ENCODE assay signal across 9 mouse cellular contexts in the genomic region with DNA sequence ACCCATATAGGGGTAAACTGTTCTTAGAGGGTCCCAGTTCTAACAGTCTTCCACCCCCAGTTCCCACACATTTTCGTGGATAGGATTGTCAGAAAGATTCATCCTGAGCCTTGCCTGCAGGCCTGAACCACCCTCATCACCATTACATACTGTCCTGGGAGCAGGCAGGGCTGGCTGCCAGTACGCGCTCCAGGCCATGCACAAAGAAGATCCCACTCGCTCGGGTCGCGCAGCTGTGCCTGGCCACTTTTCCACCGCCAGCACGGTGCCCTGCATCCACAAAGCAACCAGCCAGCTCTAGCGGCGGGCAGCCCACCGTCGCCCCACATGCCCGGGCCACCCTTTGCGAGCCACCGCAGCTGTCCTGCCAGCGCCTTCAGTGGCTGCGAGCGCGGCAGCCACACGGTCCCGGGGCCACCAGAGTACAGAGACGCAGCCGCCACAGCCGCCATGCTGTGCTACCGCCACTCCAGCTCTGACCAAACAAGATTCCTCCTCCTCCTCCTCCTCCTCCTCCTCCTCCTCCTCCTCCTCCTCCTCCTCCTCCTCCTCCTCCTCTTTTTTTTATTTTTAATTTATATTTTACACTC. TPM values are rescaled to one million over a fixed set of nuclear protein-coding genes. Genes with fewer than 3 reads are reported as not detected.
DNase-seq lines count a peak whose midpoint lies in the region; ATAC-seq and TF ChIP-seq lines count a peak whose summit lies in the region.
"Had no signal": no experiment of that assay in that cellular context is flagged by ENCODE, and none has a peak within 500 bp of the region (broad histone marks: within the 10 kb centered on the region; RNA-seq: fewer than 3 reads in every experiment).

No protein-coding gene starts in this region.

- no peaks in the 10 kb centered on the region for H3K4me1 ChIP-seq in heart, postnatal 0 days (ENCODE audit: control insufficient read depth, insufficient read depth)
- no peaks in the 10 kb centered on the region for H3K4me1 ChIP-seq in forebrain, embryonic 15.5 days
- no peaks in the 10 kb centered on the region for H3K4me1 ChIP-seq in midbrain, embryonic 10.5 days

- no peak overlapping the region for H3K27ac ChIP-seq in heart, postnatal 0 days (ENCODE audit: low read depth)
- H3K27ac ChIP-seq in forebrain, embryonic 15.5 days (replicated peaks): no peak overlapping the region
- H3K27ac ChIP-seq in midbrain, embryonic 10.5 days (replicated peaks): no peak overlapping the region; the same call in 1 of the 2 replicates
- H3K27ac ChIP-seq: left cerebral cortex, adult 2 months had no signal

- TF ChIP-seq EP300 in heart, postnatal 0 days (IDR thresholded peaks at IDR 0.05; ENCODE audit: low read depth): no peak

- H3K9ac ChIP-seq in heart, postnatal 0 days (replicated peaks; ENCODE audit: low read depth, low read length): no peak overlapping the region
- H3K9ac ChIP-seq in forebrain, embryonic 15.5 days (replicated peaks): no peak overlapping the region

- peak overlapping the region; percentile 27; the same call in 1 of the 2 replicates for H3K4me3 ChIP-seq in heart, postnatal 0 days (ENCODE audit: low read depth, low read length)
- H3K4me3 ChIP-seq in forebrain, embryonic 15.5 days: peak overlapping the region; percentile 25; the same call in 1 of the 2 replicates
- H3K4me3 ChIP-seq in midbrain, embryonic 10.5 days: peak overlapping the region; percentile 37
- H3K4me3 ChIP-seq: left cerebral cortex, adult 2 months had no signal

- H3K27me3 ChIP-seq in heart, postnatal 0 days (ENCODE audit: control insufficient read depth, insufficient read depth, low read length): no peaks in the 10 kb centered on the region
- H3K27me3 ChIP-seq in forebrain, embryonic 15.5 days: no peaks in the 10 kb centered on the region
- peaks cover 95% of the 10 kb centered on the region for H3K27me3 ChIP-seq in midbrain, embryonic 10.5 days (ENCODE audit: low read depth, poor library complexity, severe bottlenecking)

- peak overlapping the region; percentile 46 for H3K4me2 ChIP-seq in heart, postnatal 0 days (ENCODE audit: low read depth, low read length)
- peak overlapping the region; percentile 31 for H3K4me2 ChIP-seq in forebrain, embryonic 15.5 days (replicated peaks)

- H3K36me3 ChIP-seq in heart, postnatal 0 days (replicated peaks; ENCODE audit: control insufficient read depth, insufficient read depth, low read length): no peaks in the 10 kb centered on the region
- H3K36me3 ChIP-seq in forebrain, embryonic 15.5 days: no peaks in the 10 kb centered on the region
- H3K36me3 ChIP-seq in midbrain, embryonic 10.5 days: no peaks in the 10 kb centered on the region

- H3K9me3 ChIP-seq in heart, postnatal 0 days (replicated peaks; ENCODE audit: control insufficient read depth, low read length): no peaks in the 10 kb centered on the region
- no peaks in the 10 kb centered on the region for H3K9me3 ChIP-seq in forebrain, embryonic 15.5 days
- H3K9me3 ChIP-seq in midbrain, embryonic 10.5 days (replicated peaks): no peaks in the 10 kb centered on the region

- TF ChIP-seq CTCF in heart, postnatal 0 days (IDR thresholded peaks at IDR 0.05; ENCODE audit: low read depth): no peak

- no peak for ATAC-seq in heart, postnatal 0 days (ENCODE audit: insufficient read depth, low read depth)
- ATAC-seq in forebrain, embryonic 15.5 days (replicated peaks): peak; percentile 53

- intact Hi-C loops in heart, postnatal 25 days (cut with DNase I): no loop called here

- WGBS in heart, postnatal 0 days: 34% methylated on average over 26 of the region's 26 CpGs
- WGBS in forebrain, embryonic 15.5 days: 66% methylated on average over 26 of the region's 26 CpGs
- 49% methylated on average over 18 of the region's 26 CpGs for WGBS in midbrain, embryonic 10.5 days

- no peak for DNase-seq in heart, postnatal 0 days (ENCODE audit: low spot score)
- DNase-seq in heart, postnatal 25 days (ENCODE audit: low spot score): no peak
- peak; percentile 34 for DNase-seq in R1 (ENCODE audit: low read depth, low spot score)
- peak; percentile 12 for DNase-seq in midbrain, embryonic 10.5 days (ENCODE audit: low spot score)
- DNase-seq in T-cell, adult 2 months (ENCODE audit: low spot score): no peak
- DNase-seq in urinary bladder, postnatal 10 days (ENCODE audit: low spot score): no peak
- no peak for DNase-seq in lung, postnatal 14 days

RNA-seq across cellular contexts. Expression of a gene that starts 31.8 kb away (rescaled TPM):
- total RNA-seq in heart, postnatal 0 days (2014; rRNA removed; ENCODE audit: low replicate concordance): 6.3 and 7.6 TPM in 2 replicates
- polyA plus RNA-seq in heart, postnatal 0 days (2015; fragmentation: Nextera tagmentation; extraction: Ambion mirVana): 6.6 and 7.2 TPM in 2 replicates
- 1 to 10 TPM; 3.7 to 4.5 TPM for total RNA-seq in heart, postnatal 25 days (2021)
- polyA plus RNA-seq in forebrain, embryonic 15.5 days (2015; fragmentation: Nextera tagmentation; extraction: Ambion mirVana): 123 and 129 TPM in 2 replicates
- 31.1 and 45.2 TPM in 2 replicates for polyA plus RNA-seq in midbrain, embryonic 10.5 days (2016; fragmentation: Nextera tagmentation; extraction: Ambion mirVana)

Comparison
In these comparisons a context has a peak if more than half of its experiments do, and no peak if none do; other contexts are left out.
1. DNase-seq: peak in R1 (single experiment) and midbrain, embryonic 10.5 days (single experiment); none in heart, postnatal 0 days (single experiment), heart, postnatal 25 days (single experiment), T-cell, adult 2 months (single experiment), urinary bladder, postnatal 10 days (single experiment) and lung, postnatal 14 days (single experiment).
2. Peak in every context shown above with its lines, with median percentiles within 50 percentile points of each other: H3K4me3 ChIP-seq.